Mouse (Mus musculus) brain, embryonic 14.5 days (tissue): ENCODE results near the gene Gm12695. TPM values are rescaled to one million over a fixed set of nuclear protein-coding genes. Genes with fewer than 3 reads are reported as not detected.
A peak's percentile ranks its signal among the peaks of the same experiment; 100 is the strongest.

ENCODE experiments used
- DNase-seq: peaks from one replicate; pipeline ENCODE4 v3.0.0-alpha.2; 2011; ENCODE audit warnings: low read depth
- CTCF ChIP-seq: fragments of 200-500 bp; IDR thresholded peaks from 2 replicates; pipeline ENCODE4 v1.5.1; 2012; ENCODE audit warnings: inconsistent platforms, mild to moderate bottlenecking, moderate library complexity, borderline replicate concordance; ENCODE audit not compliant: insufficient read depth, insufficient read length; ENCODE audit errors: extremely low read depth
- POLR2A ChIP-seq: fragments of 200-500 bp; IDR thresholded peaks from 2 replicates; pipeline ENCODE4 v1.6.1; 2012; ENCODE audit warnings: mild to moderate bottlenecking, inconsistent platforms, borderline replicate concordance; ENCODE audit not compliant: poor library complexity, insufficient read depth, insufficient read length, severe bottlenecking; ENCODE audit errors: extremely low read depth
- polyA plus RNA-seq: library from polyadenylated mRNA; depleted of rRNA; stranded (reverse); fragments of >200 nt; gene quantifications from 2 replicates; pipeline ENCODE4 v1.2.3, GENCODE M21; 2012; rRNA removed

Gm12695 gene
- polyA plus RNA-seq, 1 experiment: not detected

GRCm38 (mm10) chr4:96687358-96687803, 97.6 kb downstream of the Gm12695 start:
- no peak for TF ChIP-seq CTCF
- no peak for TF ChIP-seq POLR2A
- DNase-seq: peak; percentile 59

- no peak for TF ChIP-seq POLR2A
- DNase-seq: peak; percentile 64
Observed at GRCm38 (mm10) chr4:96683474-96683873, 101.5 kb downstream of the Gm12695 start.

- no peak for DNase-seq
- TF ChIP-seq CTCF (no peak), POLR2A (no peak)
Observed at GRCm38 (mm10) chr4:96680966-96681365, 104.0 kb downstream of the Gm12695 start.

GRCm38 (mm10) chr4:96680233-96680632, 104.8 kb downstream of the Gm12695 start:
- TF ChIP-seq CTCF (peak; percentile 24; the same call in 1 of the 2 replicates), POLR2A (no peak)
- DNase-seq: peak; percentile 45

Other genes with a start within 250 kb of the Gm12695 start
- gene Cyp2j6, start 231.5 kb downstream of the Gm12695 start, polyA plus RNA-seq: 2.7 and 3.9 TPM in 2 replicates
- gene Cyp2j9, start 193.6 kb downstream of the Gm12695 start, polyA plus RNA-seq: 2.0 and 3.0 TPM in 2 replicates
- not detected in 2 replicates for gene Cyp2j5, start 121.0 kb downstream of the Gm12695 start, polyA plus RNA-seq